Mouse (Mus musculus) left cerebral cortex, postnatal 36 days (tissue): Measurements from ENCODE around the gene Cd82. TPM values are rescaled to one million over a fixed set of nuclear protein-coding genes. Genes with fewer than 3 reads are reported as not detected.

Experiments used
- DNase-seq, 2 experiments: peaks; one replicate each; pipeline ENCODE4 v3.0.0; 2021 to 2022; ENCODE audit warnings: low spot score in 2 of 2, mixed read lengths in 1 of 2
- intact Hi-C: fragments of 180-260 bp; cut with DNase I; formaldehyde crosslinking; loops from one replicate; pipeline ENCODE4 v1.15.1; 2025
- total RNA-seq, 2 experiments: library from RNA; stranded (reverse); gene quantifications; 2 replicates each; pipeline ENCODE4 v1.2.3; 2021

Cd82 gene
- total RNA-seq, 2 experiments from 2014 or later: 16.7 to 19.4 TPM

- no peak for DNase-seq
- intact Hi-C loops: no loop called here
Observed at GRCm38 (mm10) chr2:93449657-93450056, 13.3 kb downstream of the Cd82 start.

GRCm38 (mm10) chr2:93448774-93449173 lies 14.2 kb downstream of the Cd82 start:
- intact Hi-C loops: no loop called here
- DNase-seq: no peak

DNA sequence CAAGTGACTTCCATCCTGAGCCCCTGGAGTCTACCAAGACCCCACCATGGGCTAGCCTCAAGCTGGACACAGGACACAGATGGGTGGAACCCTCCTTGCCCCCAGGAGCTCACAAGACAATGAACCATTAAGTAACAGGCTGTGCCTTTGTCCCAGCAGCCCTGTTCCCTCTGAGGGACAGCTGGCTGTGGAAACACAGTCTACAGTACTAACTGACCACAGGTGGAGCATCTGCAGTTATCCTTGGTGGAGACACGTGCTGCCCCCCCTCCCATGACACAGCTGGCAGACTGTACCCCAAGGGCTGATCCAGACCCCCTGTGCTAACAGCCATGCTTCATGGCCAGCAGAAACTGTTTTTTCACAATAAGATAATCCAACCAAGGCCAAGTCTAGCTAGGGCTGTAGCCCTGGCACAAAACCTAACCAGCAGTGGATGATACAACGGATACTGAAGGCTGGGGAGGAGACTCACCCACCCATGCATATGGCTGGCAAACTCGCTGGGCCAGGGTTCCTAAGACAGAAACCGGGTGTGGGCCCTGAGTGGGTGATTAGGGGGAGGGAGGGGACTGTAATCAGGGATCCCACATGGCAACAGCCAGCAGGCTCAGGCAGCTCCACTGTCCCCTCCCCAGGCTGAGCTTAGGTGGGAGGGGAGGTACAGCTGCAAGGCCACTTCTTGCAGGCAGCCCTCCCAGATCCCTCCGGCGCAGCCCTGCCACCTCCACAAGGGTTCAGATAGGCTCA lies 15.3 kb downstream of the Cd82 start:
- intact Hi-C loops: no loop called here
- DNase-seq: no peak

DNA sequence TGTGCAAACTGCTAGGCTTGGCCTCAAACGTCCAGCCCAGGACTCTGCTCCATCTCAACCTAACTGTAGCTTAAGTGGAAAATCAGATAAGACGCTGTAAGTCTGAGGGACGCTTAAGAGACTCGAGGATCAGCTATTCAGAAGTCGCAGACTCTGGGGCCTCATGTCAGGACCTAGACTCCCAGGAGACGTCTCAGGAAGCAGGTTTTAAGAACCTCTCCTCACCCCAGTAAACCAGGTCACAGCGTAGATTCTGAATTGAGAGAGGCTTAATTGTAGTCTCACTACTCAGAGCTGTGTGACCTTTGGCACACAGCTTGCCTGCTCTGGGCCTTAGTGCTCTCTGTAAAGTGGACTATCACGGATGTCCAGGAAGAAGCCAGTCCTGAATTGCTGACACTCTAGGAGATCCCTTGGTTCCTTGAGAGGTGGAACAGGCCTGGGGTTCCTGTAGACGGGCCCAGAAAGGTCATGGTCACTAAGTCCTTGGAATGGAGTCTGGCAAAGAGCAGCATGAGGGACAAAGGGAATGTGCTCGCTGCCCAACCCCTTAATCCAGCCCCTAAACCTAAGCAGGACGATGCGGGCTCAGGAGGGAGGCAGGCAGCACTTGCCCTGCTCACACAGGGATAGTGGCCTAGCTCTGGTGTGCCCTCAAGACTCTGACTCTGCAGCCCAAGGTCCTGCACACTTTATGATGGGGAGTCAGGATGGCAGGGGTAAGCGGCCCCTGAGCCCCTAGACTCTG lies 16.2 kb downstream of the Cd82 start:
- intact Hi-C loops: no loop called here
- no peak for DNase-seq

GRCm38 (mm10) chr2:93445237-93445651 lies 17.7 kb downstream of the Cd82 start:
- intact Hi-C loops: no loop called here
- no peak for DNase-seq

GRCm38 (mm10) chr2:93444280-93444679 lies 18.7 kb downstream of the Cd82 start:
- intact Hi-C loops: no loop called here

DNA sequence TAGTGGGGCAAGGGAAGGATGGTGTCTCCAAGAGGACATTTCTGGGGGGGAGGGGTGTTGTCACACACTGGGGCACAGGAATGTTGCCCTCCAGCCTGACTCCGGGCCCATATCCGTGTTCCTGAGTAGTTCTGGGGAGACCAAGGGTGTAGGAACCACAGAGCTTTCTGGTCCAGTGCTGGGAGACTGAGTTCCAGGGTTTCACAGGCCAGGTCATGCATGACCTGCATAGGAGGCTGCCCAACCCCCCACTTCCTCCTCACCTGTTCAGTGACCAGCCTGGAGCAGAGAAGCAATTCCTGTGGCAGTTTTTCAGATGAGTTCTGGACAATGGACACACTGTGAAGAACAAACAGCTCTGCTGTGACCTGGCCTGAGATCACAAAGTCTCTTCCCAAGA lies 19.8 kb downstream of the Cd82 start:
- DNase-seq: no peak
- intact Hi-C loops: no loop called here

More at GRCm38 (mm10) chr2:93444280-93444679, 18.7 kb downstream of the Cd82 start:
- DNase-seq: no peak

DNA sequence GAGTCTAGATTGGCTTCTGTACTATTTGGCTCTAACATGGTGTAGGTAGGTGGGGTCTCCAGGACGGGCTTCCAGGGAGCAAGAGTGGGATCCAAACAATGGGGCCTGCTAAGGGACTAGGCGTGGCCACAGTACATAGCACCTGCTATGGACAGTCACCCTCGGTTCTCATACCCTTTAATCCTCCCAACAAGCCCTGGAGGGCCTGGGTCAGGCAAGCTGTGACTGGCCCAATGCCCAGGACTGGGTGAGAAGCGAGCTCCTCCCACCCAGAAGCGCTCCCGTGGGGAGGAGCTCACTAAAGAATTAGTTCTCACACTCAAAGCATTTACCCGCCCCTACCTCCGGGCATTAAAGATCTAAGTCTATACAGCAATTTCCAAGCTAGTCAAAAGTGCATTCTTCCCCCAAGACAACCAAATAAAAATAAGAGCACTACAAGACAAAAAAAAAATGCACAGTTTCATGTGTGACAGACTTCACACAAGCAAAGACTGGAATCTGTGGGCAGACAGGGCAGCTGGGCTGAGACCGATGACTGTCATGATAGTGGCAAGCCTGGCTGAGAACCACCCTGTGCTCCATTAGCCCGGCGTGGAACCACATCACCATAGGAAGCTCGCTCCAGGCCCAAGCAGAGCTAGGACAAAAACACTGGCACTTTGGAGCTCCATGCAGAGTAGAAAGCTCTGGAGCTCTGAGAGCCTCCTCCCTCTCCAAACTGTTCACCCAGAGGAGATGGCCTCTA lies 23.0 kb downstream of the Cd82 start:
- intact Hi-C loops: no loop called here
- no peak for DNase-seq

DNA sequence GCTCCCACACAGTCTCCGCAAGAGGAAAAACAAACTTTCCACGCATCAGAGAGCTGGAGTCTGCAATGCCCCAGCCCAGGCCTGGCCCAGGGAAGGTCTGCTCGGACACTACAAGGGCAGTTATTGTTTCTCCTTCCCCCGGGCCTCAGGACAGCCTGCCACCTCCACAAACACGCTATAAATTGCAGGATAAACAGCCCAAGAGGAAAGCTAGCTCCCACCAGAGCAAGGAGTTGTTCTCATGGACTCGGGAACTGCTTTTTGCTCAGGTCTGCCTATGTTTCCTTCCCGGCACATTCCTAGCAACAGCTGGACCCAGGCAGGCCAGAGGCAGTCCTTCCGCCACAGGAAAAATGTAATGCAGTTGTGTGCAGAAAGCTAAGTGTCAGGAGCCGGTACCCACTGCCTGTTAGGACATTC lies 23.6 kb downstream of the Cd82 start:
- no peak for DNase-seq
- intact Hi-C loops: no loop called here

- DNase-seq: no peak
- intact Hi-C loops: no loop called here
Observed at GRCm38 (mm10) chr2:93438335-93438734, 24.6 kb downstream of the Cd82 start.

DNA sequence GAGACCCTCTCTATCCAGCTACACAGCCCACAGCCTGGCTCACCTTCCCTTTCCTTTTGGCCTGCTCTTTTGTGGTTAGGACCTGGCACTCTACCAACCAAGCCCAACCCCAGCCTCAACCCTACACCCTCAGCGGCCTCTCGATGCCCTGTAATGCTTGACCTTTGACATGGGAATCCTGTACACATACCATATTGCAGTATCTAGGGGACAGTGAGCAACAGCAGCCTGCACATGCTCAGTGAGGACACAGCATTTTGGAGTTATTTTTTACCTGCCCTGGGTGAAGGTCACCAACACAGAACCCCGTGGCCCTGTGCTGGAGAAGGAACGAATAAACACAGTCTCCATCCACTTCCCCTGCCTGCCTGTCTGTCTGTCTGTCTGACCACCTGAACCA lies 27.4 kb downstream of the Cd82 start:
- intact Hi-C loops: no loop called here
- DNase-seq: no peak

GRCm38 (mm10) chr2:93434896-93435295 lies 28.0 kb downstream of the Cd82 start:
- intact Hi-C loops: no loop called here
- DNase-seq: no peak

- intact Hi-C loops: no loop called here
- no peak for DNase-seq
Observed at GRCm38 (mm10) chr2:93433543-93433942, 29.4 kb downstream of the Cd82 start.

DNA sequence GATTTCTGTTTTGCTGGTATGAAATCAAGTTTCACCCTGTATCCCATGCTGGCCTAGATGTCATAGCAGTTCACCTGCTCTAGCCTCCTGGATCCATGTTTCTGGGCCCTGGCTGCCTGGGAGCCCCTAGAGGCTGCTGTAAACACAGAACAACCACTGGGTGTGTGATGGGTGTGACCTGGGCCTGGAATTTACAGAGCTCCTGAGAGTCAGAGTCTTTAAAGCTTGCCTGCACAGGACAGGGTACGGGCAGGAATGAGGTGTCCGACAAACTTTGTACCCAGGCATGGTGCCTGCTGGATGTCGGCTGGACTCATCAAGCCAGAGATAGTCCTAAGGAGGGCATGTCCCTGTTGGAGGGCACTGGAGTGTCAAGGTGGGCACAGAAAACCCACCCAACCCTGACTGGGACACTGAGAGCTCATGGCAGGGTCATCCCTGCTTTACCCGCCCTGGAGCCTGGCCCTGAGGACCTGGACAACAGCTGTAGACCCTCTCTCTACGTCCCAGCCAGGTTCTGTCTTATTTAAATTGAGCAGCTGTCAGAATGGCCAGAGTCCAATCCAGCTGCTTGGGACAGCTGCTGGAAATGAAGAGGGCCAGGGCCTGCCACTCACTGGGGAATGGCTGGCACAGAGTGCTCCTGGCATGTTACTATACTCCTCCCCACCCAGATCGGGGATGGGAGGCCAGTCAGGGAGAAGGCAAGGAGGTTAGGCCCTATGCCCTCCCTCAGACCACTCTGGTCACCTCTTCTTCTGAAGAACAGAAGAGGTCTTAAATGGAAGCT lies 30.1 kb downstream of the Cd82 start:
- intact Hi-C loops: no loop called here
- no peak for DNase-seq

DNA sequence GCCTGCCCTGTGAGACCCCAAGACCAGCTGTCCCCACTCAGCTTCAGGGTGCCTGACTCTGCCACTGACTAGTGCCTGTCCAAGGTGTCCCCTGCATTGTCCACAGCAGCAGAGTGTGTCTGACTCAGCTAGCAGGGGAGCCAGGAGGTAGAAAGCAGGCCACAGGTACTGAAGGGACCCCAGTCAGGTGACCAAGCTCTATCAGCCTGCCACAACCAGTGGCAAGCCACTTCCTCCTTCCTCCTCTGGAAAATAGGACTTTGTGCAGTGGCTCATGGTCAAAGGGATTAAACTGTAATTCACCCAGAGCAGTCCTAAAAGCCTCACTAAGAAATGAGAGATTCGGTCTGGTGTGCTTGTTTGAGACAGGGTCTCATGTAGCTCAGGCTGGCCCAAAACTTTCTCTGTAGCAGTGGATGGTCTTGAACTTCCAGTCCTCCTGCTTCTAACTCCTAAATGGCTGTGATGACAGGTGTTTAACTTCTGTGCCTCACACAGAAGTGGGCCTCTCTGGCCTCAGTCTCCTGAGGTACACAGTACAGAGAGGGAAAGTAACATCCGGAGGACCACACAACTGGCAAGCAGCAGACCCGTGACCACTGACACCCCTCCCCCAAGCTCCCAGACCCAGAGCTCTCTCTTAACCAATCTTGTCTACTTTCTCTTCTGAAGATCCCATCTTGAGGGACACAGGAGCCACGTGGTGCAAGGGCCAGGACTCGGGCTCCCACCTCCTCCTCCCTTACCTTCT lies 31.2 kb downstream of the Cd82 start:
- no peak for DNase-seq
- intact Hi-C loops: no loop called here

- no peak for DNase-seq
- intact Hi-C loops: no loop called here
Observed at GRCm38 (mm10) chr2:93430993-93431392, 31.9 kb downstream of the Cd82 start.

DNA sequence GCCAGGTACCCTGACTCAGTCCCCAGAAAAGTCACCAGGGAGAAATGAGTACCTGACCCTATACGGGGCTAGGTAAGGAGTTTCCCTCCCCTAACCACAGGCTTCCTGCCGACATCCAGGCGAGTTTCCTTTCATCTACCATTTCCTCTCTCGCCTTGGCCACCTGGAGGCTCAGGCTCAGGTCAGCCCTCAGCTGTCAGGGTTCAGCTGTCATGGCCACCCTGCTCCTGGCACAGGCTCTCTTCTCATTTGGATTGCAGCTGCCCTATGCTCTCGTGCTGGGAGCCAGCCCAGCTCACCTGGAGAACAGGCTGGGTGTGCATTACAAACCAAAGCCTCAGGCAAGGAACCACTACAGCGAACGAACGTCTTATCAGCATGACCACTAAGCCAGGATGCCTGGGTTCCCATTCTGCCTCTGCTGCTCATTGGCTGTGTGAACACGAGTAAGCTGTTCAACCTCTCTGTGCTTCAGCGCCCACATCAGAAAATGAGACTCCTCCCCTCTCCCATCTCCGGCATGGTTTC lies 34.9 kb downstream of the Cd82 start:
- intact Hi-C loops: no loop called here
- DNase-seq: no peak

- intact Hi-C loops: no loop called here
- DNase-seq: no peak
Observed at GRCm38 (mm10) chr2:93427000-93427715, 35.8 kb downstream of the Cd82 start.
